Mouse (Mus musculus) ES-E14 (cell line): ENCODE measurements around the gene Cmtm7.

ENCODE experiments used
- HCFC1 ChIP-seq: IDR thresholded peaks from 2 replicates; pipeline ENCODE4 v1.6.1; 2012; ENCODE audit warnings: low read length, inconsistent platforms, borderline replicate concordance; ENCODE audit not compliant: insufficient read depth
- ZNF384 ChIP-seq: IDR thresholded peaks from 2 replicates; pipeline ENCODE4 v1.6.1; 2012; ENCODE audit warnings: low read depth, low read length, inconsistent platforms

- no peak for TF ChIP-seq HCFC1
- no peak for TF ChIP-seq ZNF384
Measured at GRCm38 (mm10) chr9:114807261-114807660, 25.6 kb upstream of the Cmtm7 start.
